Mouse (Mus musculus) limb, embryonic 13.5 days (tissue): Measurements from ENCODE around the gene Ccdc73. TPM values are rescaled to one million over a fixed set of nuclear protein-coding genes. Genes with fewer than 3 reads are reported as not detected.
"Not testable (repeated sequence)": the region's sequence is repeated elsewhere in the genome, so short reads cannot be mapped to it uniquely, and the experiment has no call there.

ENCODE experiments used
- ATAC-seq: fragments of 200-750 bp; cut with Nextera tagmentation; 2 replicates; pipeline ENCODE4 v1.8.0; 2017; ENCODE audit warnings: low read depth, moderate number of reproducible peaks, moderate TSS enrichment; ENCODE audit not compliant: low FRiP score
- H3K27ac ChIP-seq: fragments of 300-500 bp; sonication (generic); 2 replicates; pipeline ENCODE4 v1.5.1; 2015; ENCODE audit warnings: inconsistent platforms, mild to moderate bottlenecking, moderate library complexity
- H3K27me3 ChIP-seq: fragments of 300-500 bp; sonication (generic); 2 replicates; pipeline ENCODE4 v1.6.1; 2015; ENCODE audit warnings: mild to moderate bottlenecking, inconsistent platforms
- H3K36me3 ChIP-seq: fragments of 300-500 bp; sonication (generic); 2 replicates; pipeline ENCODE4 v1.6.1; 2015; ENCODE audit warnings: inconsistent platforms, mild to moderate bottlenecking, moderate library complexity
- H3K4me1 ChIP-seq: fragments of 300-500 bp; sonication (generic); 2 replicates; pipeline ENCODE4 v1.6.1; 2015; ENCODE audit warnings: inconsistent platforms
- H3K4me2 ChIP-seq: fragments of 300-500 bp; sonication (generic); replicated peaks from 2 replicates; pipeline ENCODE4 v1.6.1; 2015; ENCODE audit warnings: inconsistent platforms, mild to moderate bottlenecking, moderate library complexity
- H3K4me3 ChIP-seq: fragments of 300-500 bp; sonication (generic); 2 replicates; pipeline ENCODE4 v1.5.1; 2015; ENCODE audit warnings: moderate library complexity, mild to moderate bottlenecking, inconsistent platforms
- H3K9ac ChIP-seq: fragments of 300-500 bp; sonication (generic); 2 replicates; pipeline ENCODE4 v1.6.1; 2015; ENCODE audit warnings: mild to moderate bottlenecking, inconsistent platforms
- H3K9me3 ChIP-seq: fragments of 300-500 bp; sonication (generic); 2 replicates; pipeline ENCODE4 v1.6.1; 2016; ENCODE audit warnings: inconsistent platforms
- WGBS: fragments of 180-500 bp; shearing (Covaris S2); methylation state at CpG from one replicate; pipeline ENCODE4 v1.1.7; 2015; 5-methylcytosine and 5-hydroxymethylcytosine counted together
- polyA plus RNA-seq: library from polyadenylated mRNA; unstranded; fragments of >200 nt; fragmentation: Nextera tagmentation; extraction: Ambion mirVana; gene quantifications from 2 replicates; pipeline ENCODE4 v1.2.1, GENCODE M21; 2015

The Ccdc73 gene
- polyA plus RNA-seq, 1 experiment from 2014 or later: 10.9 TPM

DNA sequence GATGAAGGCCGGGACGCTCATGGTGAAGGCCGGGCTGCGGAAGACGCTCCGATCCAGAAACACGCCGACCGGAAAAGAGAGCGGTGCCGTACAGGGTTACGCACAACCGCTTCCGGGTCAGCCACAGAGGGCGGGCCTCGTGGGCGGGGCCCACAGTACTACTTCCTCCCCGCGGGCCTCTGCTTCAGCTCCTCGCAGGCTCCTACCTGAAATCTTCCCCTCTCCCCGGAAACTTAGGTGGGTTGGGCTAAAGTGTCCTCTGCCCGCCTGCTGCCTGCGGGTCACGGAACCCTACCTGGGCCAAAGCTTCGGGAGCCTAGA, 149.3 kb downstream of the Ccdc73 start, which contains the start of gene Eif3m:
Gene Eif3m (minus strand): TSS at position 114 of the 321 bp plus-strand sequence.
- WGBS: under 1% methylated on average over 20 of the region's 25 CpGs
- H3K27me3 ChIP-seq: no peaks in the 10 kb centered on the region
- ATAC-seq: peak; percentile 99
- no peaks in the 10 kb centered on the region for H3K9me3 ChIP-seq
- peak within 1 kb of the TSS; percentile 86 for H3K4me2 ChIP-seq
- peaks cover 7% of the 10 kb centered on the region for H3K4me1 ChIP-seq
- H3K36me3 ChIP-seq: peaks cover 20% of the 10 kb centered on the region
- peak within 1 kb of the TSS; percentile 67; the same call in 1 of the 2 replicates for H3K27ac ChIP-seq
- peak within 1 kb of the TSS; percentile 87 for H3K9ac ChIP-seq
- peak within 1 kb of the TSS; percentile 88 for H3K4me3 ChIP-seq

DNA sequence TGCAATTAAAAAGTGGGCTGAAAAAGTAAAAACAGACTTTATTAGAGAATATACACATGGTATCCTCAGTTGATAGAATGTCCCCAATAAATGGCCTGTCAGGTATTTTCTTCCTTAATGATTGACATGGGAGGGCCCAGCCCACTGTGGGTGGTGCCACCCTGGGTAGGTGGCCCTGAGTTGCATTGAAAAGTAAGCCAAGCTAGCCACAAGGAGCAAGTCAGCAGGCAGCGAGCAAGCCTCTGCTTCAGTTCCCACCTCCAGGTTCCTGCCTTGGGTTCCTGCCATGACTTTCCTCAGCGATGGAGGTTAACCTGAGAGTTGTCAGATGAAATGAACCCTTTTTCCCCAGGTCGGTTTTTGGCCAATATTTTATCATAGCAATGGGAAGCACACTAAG, 150.2 kb downstream of the Ccdc73 start:
- 80% methylated on average over 3 of the region's 3 CpGs for WGBS
- Histone ChIP-seq H3K36me3 (peaks cover 11% of the 10 kb centered on the region), H3K4me3 (no peak overlapping the region), H3K4me2 (peak overlapping the region; percentile 86), H3K9me3 (no peaks in the 10 kb centered on the region), H3K4me1 (peaks cover 7% of the 10 kb centered on the region), H3K27me3 (no peaks in the 10 kb centered on the region), H3K27ac (no peak overlapping the region), H3K9ac (no peak overlapping the region)
- ATAC-seq: no peak

DNA sequence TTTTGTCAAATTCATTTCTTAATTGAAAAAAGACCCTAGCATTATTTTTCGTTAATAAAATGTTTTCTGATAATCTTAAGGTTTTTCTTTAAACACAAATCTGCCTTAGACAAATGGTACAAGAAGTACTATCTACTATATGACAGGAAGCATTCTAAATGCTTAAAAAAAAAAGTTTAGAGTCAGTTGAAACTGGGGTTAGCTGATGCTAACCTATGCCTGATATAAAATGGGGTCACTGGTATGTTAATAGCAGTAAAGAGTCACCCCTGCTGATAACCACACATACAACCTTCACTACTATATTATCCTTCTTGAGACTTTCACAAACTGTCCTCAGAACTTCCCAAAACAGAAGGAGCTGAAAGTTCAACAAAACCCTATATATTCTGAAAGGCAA, 151.9 kb downstream of the Ccdc73 start:
- 76% methylated on average over 1 of the region's 1 CpGs for WGBS
- Histone ChIP-seq H3K4me1 (peaks cover 7% of the 10 kb centered on the region), H3K4me2 (no peak overlapping the region), H3K27me3 (no peaks in the 10 kb centered on the region), H3K9me3 (no peaks in the 10 kb centered on the region), H3K9ac (no peak overlapping the region), H3K4me3 (no peak overlapping the region), H3K36me3 (no peaks in the 10 kb centered on the region), H3K27ac (no peak overlapping the region)
- no peak for ATAC-seq

DNA sequence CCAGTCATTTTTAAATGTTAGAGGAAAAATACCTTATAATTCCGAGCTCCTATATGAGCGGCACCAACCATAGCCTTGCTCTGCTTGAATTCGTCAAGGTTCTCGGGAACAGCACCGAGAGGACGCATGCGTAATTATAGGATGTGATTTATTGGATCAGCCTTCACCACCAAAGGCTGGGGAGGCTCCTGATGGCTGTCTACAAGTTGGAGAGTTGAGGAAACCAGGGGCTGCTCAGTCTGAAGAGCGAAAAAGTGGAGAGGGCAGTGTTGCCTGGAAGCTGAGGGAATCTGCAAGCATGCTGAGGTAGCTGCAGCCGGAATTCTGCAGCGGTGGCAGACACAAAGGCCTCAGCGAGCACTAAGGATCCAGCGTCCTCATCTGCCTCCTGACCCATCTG, 153.7 kb downstream of the Ccdc73 start:
- H3K27ac ChIP-seq: no peak overlapping the region
- WGBS: 59% methylated on average over 12 of the region's 12 CpGs
- no peak for ATAC-seq
- no peak overlapping the region for H3K4me2 ChIP-seq
- no peak overlapping the region for H3K4me3 ChIP-seq
- H3K4me1 ChIP-seq: no peaks in the 10 kb centered on the region
- H3K9ac ChIP-seq: no peak overlapping the region
- H3K27me3 ChIP-seq: no peaks in the 10 kb centered on the region
- no peaks in the 10 kb centered on the region for H3K36me3 ChIP-seq
- H3K9me3 ChIP-seq: no peaks in the 10 kb centered on the region

DNA sequence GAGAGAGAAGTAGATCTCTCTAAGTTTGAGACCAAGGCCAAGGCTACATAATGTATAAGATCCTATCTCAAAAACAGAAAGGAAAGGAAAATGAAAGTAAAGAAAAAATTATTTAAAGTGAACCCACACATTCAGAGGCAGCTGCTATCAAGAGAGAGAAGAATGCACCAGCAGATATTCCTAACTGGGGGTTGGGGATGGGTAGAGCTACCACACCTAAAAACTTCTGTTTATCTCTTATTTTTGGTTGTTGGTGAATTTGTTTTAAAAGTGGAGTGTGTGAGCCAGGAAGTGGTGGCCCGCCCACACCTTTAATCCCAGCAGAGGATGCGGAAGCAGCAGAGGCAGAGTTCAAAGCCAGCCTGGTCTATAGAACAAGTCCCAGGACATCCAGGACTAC, 154.2 kb downstream of the Ccdc73 start:
- H3K4me1 ChIP-seq: no peaks in the 10 kb centered on the region
- no peak for ATAC-seq
- no peaks in the 10 kb centered on the region for H3K36me3 ChIP-seq
- no peak overlapping the region for H3K4me3 ChIP-seq
- no peak overlapping the region for H3K27ac ChIP-seq
- H3K4me2 ChIP-seq: no peak overlapping the region
- H3K9me3 ChIP-seq: no peaks in the 10 kb centered on the region
- no peak overlapping the region for H3K9ac ChIP-seq
- H3K27me3 ChIP-seq: no peaks in the 10 kb centered on the region
- 87% methylated on average over 2 of the region's 2 CpGs for WGBS

DNA sequence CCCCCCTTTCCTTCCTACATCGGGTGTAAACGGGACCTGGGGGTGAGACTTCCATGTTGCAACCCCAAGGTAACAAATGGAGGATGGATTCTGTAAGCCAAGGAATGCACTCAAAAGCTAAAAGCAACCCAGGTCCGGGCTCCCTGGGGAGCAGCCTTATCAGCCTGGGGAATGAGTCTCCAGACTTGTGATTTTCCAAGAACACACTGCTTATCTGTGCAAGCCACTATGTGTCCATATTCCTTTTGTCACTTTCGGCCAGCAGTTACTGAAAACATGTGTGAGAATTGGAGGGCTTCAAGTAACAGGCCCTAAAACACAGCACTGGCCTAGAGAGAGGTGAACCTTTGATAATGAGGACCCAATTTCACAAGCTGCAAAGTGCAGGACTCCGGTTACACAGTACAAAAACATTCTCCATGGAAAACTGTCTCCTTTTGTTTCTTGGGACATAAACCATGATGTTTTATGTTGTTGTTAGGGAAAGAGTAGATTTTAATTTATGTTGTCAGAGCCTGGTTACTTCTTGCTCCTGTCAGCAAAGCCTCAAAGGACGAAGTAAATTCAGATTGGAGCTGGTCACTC, 155.5 kb downstream of the Ccdc73 start:
- Histone ChIP-seq H3K4me1 (no peaks in the 10 kb centered on the region), H3K9ac (no peak overlapping the region), H3K27me3 (no peaks in the 10 kb centered on the region), H3K9me3 (no peaks in the 10 kb centered on the region), H3K36me3 (no peaks in the 10 kb centered on the region), H3K27ac (no peak overlapping the region), H3K4me3 (no peak overlapping the region), H3K4me2 (no peak overlapping the region)
- peak; percentile 40; the same call in 1 of the 2 replicates for ATAC-seq
- WGBS: 44% methylated on average over 6 of the region's 6 CpGs

DNA sequence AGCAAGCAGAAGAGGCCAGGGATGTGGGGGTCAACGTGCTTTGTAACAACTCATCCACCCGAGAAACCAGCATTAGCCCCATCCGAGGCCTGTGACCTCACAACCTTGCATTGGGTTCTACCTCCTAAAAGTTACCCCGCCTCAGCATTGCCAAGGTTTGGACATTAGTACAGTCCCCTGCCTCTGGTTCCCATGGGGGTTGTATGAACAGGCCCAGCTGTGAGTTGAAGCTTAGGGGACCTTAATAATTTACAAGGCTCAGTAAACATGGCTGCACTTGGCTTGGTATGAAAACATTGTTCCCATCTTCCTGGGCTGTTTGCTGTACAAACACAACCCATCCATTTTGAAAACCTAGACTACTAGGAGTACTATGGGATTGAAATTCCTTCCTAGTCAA, 156.2 kb downstream of the Ccdc73 start:
- Histone ChIP-seq H3K27me3 (no peaks in the 10 kb centered on the region), H3K9ac (no peak overlapping the region), H3K4me2 (no peak overlapping the region), H3K27ac (no peak overlapping the region), H3K4me3 (no peak overlapping the region), H3K4me1 (no peaks in the 10 kb centered on the region), H3K9me3 (no peaks in the 10 kb centered on the region), H3K36me3 (no peaks in the 10 kb centered on the region)
- WGBS: 77% methylated on average over 4 of the region's 4 CpGs
- ATAC-seq: no peak

DNA sequence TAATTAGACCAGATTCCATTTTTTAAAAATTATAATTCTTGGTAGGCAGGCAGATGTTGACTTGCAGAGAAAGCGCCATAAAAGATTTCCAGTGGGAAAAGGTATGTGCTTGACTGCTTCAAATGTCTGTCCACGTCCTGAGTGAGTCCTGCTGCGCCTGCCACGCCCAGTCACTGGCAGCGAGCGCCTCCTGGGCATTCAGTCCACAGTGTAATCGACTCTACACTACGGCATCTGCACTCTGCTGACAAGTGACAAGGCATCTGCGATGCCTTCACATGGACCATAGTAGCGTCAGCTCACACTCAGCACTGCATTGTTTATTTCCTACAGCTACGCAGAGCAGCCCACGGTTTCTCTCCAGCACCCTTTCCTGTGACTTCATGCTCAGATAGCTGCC, 158.0 kb downstream of the Ccdc73 start:
- not testable (repeated sequence) for ATAC-seq, H3K9ac ChIP-seq
- 82% methylated on average over 12 of the region's 12 CpGs for WGBS

DNA sequence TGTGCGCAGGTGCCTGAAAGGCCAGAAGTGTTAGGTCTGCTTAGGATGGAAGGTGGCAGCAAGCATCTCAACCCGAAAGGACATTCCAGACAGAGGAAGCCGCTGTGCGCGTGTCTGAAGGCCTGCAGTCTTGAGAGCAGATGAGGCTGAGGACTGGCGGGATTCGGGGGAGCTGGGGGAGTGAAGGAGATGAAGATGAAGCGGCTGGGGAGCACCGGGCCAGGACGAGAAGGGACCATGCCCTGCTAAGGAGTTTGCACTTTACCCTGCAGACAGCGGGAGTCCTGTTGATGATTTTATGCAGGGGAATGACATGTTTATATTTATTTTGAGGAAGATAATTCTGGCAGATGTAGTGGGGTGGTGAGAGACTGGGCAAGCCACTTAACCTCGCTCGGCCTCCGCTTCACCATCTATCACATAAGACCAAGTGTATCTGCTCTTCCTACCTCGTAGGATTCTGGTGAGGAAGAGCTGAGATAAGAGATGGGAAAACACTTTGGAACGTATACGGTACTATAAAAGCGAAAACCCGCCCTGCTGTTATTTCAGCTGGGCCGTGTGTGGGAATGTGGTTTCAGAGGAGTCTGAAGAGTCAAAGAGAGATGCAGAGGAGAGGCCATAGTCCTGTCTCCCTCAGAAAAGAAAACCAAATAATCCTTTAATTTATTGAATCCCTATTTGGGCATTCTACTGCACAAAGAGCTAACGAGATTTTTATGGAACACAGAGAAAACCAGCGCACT, 159.5 kb downstream of the Ccdc73 start:
- no peak overlapping the region for H3K4me2 ChIP-seq
- WGBS: 79% methylated on average over 22 of the region's 22 CpGs
- no peak overlapping the region for H3K9ac ChIP-seq
- H3K36me3 ChIP-seq: no peaks in the 10 kb centered on the region
- H3K27ac ChIP-seq: no peak overlapping the region
- H3K4me1 ChIP-seq: no peaks in the 10 kb centered on the region
- no peak for ATAC-seq
- no peak overlapping the region for H3K4me3 ChIP-seq
- H3K9me3 ChIP-seq: no peaks in the 10 kb centered on the region
- H3K27me3 ChIP-seq: no peaks in the 10 kb centered on the region

More for the DNA sequence above, 158.0 kb downstream of the Ccdc73 start:
- not testable (repeated sequence) for H3K4me1 ChIP-seq, H3K4me3 ChIP-seq, H3K9me3 ChIP-seq, H3K27me3 ChIP-seq, H3K36me3 ChIP-seq, H3K27ac ChIP-seq, H3K4me2 ChIP-seq

DNA sequence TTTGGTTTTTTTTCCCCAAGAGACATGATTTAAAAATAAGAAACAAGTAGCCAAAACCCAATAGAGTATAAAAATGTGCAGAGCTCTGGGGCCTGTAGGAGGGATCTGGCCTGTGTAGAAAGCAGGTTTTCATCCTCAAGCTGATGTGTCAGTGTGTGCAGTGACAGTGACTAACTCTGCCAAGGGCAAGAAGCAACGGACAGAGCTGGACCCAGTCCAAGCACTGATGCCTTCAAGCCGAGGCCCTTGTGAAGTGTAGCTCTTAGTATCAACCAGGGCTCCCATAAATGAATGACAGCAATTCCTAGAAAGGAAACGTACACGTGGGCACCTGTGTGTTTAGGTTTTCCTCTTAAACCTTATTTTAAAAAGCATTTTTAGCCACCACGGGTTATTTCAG, 161.2 kb downstream of the Ccdc73 start:
- WGBS: 76% methylated on average over 5 of the region's 5 CpGs
- no peak overlapping the region for H3K4me3 ChIP-seq

DNA sequence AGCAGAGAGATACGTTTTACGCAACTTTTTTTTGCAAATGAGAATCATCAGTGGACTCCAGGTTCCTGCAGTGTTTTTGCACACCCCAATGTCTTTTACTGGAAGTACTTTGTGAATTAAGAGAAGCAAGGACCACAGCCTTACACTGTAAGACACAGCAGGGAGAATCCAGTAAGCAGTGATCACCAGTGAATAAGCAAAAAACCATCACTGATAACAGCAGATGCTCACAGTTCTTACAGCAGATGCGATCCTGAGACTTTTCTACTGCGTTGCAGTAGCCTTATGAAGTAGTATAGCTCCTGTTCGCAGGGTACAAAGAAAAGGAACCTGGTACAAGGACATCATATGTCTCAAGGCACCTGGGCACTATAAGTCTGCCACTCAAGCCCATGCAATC, 162.9 kb downstream of the Ccdc73 start:
- ATAC-seq: no peak
- no peaks in the 10 kb centered on the region for H3K4me1 ChIP-seq

More for the DNA sequence above, 161.2 kb downstream of the Ccdc73 start:
- ATAC-seq: no peak
- no peak overlapping the region for H3K27ac ChIP-seq
- H3K27me3 ChIP-seq: no peaks in the 10 kb centered on the region
- no peaks in the 10 kb centered on the region for H3K9me3 ChIP-seq
- no peak overlapping the region for H3K9ac ChIP-seq
- H3K4me2 ChIP-seq: no peak overlapping the region
- H3K36me3 ChIP-seq: no peaks in the 10 kb centered on the region
- no peaks in the 10 kb centered on the region for H3K4me1 ChIP-seq

DNA sequence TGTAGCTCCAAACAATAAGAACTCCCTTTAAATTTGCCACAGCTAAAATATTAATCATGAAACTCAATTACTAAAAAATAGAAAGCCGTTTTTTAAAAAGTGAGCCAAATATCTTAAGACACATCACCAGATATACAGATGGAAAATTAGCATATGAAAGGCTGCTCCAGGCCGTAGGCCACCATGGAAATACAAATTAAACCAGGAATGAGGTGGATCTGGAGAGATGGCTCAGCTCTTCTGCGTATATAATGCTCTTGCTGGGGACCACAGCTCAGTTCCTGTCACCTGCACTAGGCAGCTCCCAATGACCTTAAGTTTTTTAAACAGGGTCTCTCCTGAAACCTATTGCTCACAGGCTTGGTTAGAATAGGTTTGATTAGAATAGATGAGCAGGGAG, 166.5 kb downstream of the Ccdc73 start:
- no peaks in the 10 kb centered on the region for H3K36me3 ChIP-seq
- no peak overlapping the region for H3K4me3 ChIP-seq
- H3K4me2 ChIP-seq: no peak overlapping the region
- ATAC-seq: no peak
- H3K9ac ChIP-seq: no peak overlapping the region
- H3K9me3 ChIP-seq: no peaks in the 10 kb centered on the region
- H3K27ac ChIP-seq: no peak overlapping the region
- H3K4me1 ChIP-seq: no peaks in the 10 kb centered on the region
- 87% methylated on average over 3 of the region's 3 CpGs for WGBS
- H3K27me3 ChIP-seq: no peaks in the 10 kb centered on the region

More for the DNA sequence above, 162.9 kb downstream of the Ccdc73 start:
- no peak overlapping the region for H3K9ac ChIP-seq
- no peak overlapping the region for H3K4me2 ChIP-seq
- H3K36me3 ChIP-seq: no peaks in the 10 kb centered on the region
- H3K27ac ChIP-seq: no peak overlapping the region
- no peaks in the 10 kb centered on the region for H3K9me3 ChIP-seq
- no peaks in the 10 kb centered on the region for H3K27me3 ChIP-seq
- WGBS: 86% methylated on average over 5 of the region's 5 CpGs
- H3K4me3 ChIP-seq: no peak overlapping the region

DNA sequence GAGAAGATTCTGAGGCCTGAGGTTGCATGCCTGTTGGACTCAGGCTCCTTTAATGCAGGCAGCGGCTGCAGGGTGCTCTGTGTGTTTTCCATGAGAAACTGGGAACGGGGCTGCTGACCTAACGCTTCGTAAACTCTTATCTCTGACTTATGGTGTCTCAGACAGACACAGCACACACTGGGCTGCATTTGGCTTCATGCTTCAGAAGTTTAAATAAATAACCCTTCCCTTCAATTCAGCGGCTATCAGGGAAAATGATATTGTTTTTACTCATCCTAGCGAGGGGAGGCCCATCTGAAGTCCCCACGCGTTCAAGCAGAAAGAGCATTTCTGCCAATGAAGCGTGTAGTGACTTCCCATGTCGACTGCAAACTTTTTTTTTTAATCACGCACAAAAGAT, 168.4 kb downstream of the Ccdc73 start:
- no peaks in the 10 kb centered on the region for H3K9me3 ChIP-seq
- no peak overlapping the region for H3K4me3 ChIP-seq
- no peaks in the 10 kb centered on the region for H3K27me3 ChIP-seq
- no peaks in the 10 kb centered on the region for H3K4me1 ChIP-seq
- H3K9ac ChIP-seq: no peak overlapping the region
- H3K4me2 ChIP-seq: no peak overlapping the region
- no peaks in the 10 kb centered on the region for H3K36me3 ChIP-seq
- WGBS: 68% methylated on average over 11 of the region's 11 CpGs
- no peak overlapping the region for H3K27ac ChIP-seq
- ATAC-seq: no peak
